Mouse (Mus musculus) thymus, adult 2 months (tissue): ENCODE data around the gene Wars.

ENCODE experiments used
- CTCF ChIP-seq: fragments of 200-500 bp; IDR thresholded peaks from 2 replicates; pipeline ENCODE4 v1.5.1; 2012; ENCODE audit warnings: mild to moderate bottlenecking, control low read depth, low read length, moderate library complexity, borderline replicate concordance; ENCODE audit not compliant: control insufficient read depth, poor library complexity, insufficient read depth; ENCODE audit errors: extremely low read depth
- POLR2A ChIP-seq: fragments of 200-500 bp; IDR thresholded peaks from 2 replicates; pipeline ENCODE4 v1.6.1; 2012; ENCODE audit warnings: mild to moderate bottlenecking, low read length, control low read depth, moderate library complexity; ENCODE audit not compliant: control insufficient read depth, poor library complexity, insufficient read depth; ENCODE audit errors: extremely low read depth

DNA sequence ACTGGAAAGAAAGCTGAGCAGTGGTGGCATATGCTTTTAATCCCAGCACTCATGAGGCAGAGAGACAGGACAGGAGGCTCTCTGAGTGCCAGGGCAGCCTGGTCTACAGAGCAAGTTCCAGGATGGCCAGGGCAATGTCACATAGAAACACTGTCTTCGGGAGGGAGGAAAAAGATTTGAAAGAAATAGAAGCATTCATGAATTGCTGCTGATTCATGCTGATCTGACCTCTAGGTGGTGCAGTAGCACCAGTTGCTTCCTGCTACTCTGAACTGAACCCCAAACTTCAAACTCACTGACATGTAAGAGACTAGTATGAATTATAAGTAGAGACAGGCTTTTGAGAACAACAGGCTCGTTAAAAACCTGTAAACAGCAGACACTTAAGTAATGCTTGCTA lies 82.8 kb downstream of the Wars start:
- TF ChIP-seq POLR2A (no peak), CTCF (no peak)
